Mouse (Mus musculus): Measurements from ENCODE around the gene Gcc1. TPM values are rescaled to one million over a fixed set of nuclear protein-coding genes. Genes with fewer than 3 reads are reported as not detected.

Gcc1 gene
- total RNA-seq (2014; rRNA removed), result 11.2 and 14.6 TPM in 2 replicates
- 8.6 and 8.7 TPM in 2 replicates for polyA plus RNA-seq (2015; fragmentation: Nextera tagmentation; extraction: Ambion mirVana)

GRCm38 (mm10) chr6:28428290-28428689 lies at the start of gene Gcc1:
Gcc1 (minus strand) TSS chr6:28428390.
- Histone ChIP-seq H3K27ac (ENCODE audit: low read depth, low read length) (no peak within 1 kb of the TSS), H3K27me3 (ENCODE audit: insufficient read depth, low read length) (no peaks in the 10 kb centered on the region), H3K9ac (replicated peaks; ENCODE audit: low read length, poor library complexity, severe bottlenecking) (no peak within 1 kb of the TSS), H3K36me3 (ENCODE audit: insufficient read depth, low read length) (peaks cover 13% of the 10 kb centered on the region), H3K4me1 (ENCODE audit: insufficient read depth, low read length) (peaks cover 9% of the 10 kb centered on the region; the same call in 1 of the 2 replicates), H3K9me3 (ENCODE audit: low read length) (no peaks in the 10 kb centered on the region), H3K4me2 (ENCODE audit: low read depth, low read length, poor library complexity, severe bottlenecking) (no peak within 1 kb of the TSS), H3K4me3 (ENCODE audit: low read depth, low read length) (no peak within 1 kb of the TSS)
- no peak for DNase-seq (ENCODE audit: low spot score)
- ATAC-seq (ENCODE audit: low FRiP score), result no peak
- TF ChIP-seq CTCF (IDR thresholded peaks at IDR 0.05), result no peak
- 86% methylated on average over 3 of the region's 3 CpGs for WGBS

GRCm38 (mm10) chr6:28474839-28475238 lies 46.6 kb upstream of the Gcc1 start, which contains the start of gene Snd1:
Snd1 (plus strand) TSS chr6:28475139.
- DNase-seq (ENCODE audit: low spot score) (no peak), ATAC-seq (ENCODE audit: low FRiP score) (no peak)
- Histone ChIP-seq H3K27ac (ENCODE audit: low read depth, low read length) (no peak within 1 kb of the TSS), H3K27me3 (ENCODE audit: insufficient read depth, low read length) (no peaks in the 10 kb centered on the region), H3K36me3 (ENCODE audit: insufficient read depth, low read length) (no peaks in the 10 kb centered on the region), H3K4me1 (ENCODE audit: insufficient read depth, low read length) (no peaks in the 10 kb centered on the region), H3K4me2 (ENCODE audit: low read depth, low read length, poor library complexity, severe bottlenecking) (no peak within 1 kb of the TSS), H3K4me3 (ENCODE audit: low read depth, low read length) (no peak within 1 kb of the TSS), H3K9ac (replicated peaks; ENCODE audit: low read length, poor library complexity, severe bottlenecking) (no peak within 1 kb of the TSS), H3K9me3 (ENCODE audit: low read length) (no peaks in the 10 kb centered on the region)
- TF ChIP-seq CTCF (IDR thresholded peaks at IDR 0.05), result no peak
- 87% methylated on average over 5 of the region's 5 CpGs for WGBS

- Histone ChIP-seq H3K4me1 (ENCODE audit: insufficient read depth, low read length) (no peaks in the 10 kb centered on the region), H3K9ac (replicated peaks; ENCODE audit: low read length, poor library complexity, severe bottlenecking) (no peak overlapping the region), H3K36me3 (ENCODE audit: insufficient read depth, low read length) (no peaks in the 10 kb centered on the region), H3K4me3 (ENCODE audit: low read depth, low read length) (no peak overlapping the region), H3K9me3 (ENCODE audit: low read length) (no peaks in the 10 kb centered on the region), H3K4me2 (ENCODE audit: low read depth, low read length, poor library complexity, severe bottlenecking) (no peak overlapping the region), H3K27ac (ENCODE audit: low read depth, low read length) (no peak overlapping the region), H3K27me3 (ENCODE audit: insufficient read depth, low read length) (no peaks in the 10 kb centered on the region)
- no peak for ATAC-seq (ENCODE audit: low FRiP score)
- WGBS, result 94% methylated on average over 4 of the region's 4 CpGs
- no peak for TF ChIP-seq CTCF (IDR thresholded peaks at IDR 0.05)
- DNase-seq (ENCODE audit: low spot score), result no peak
These were observed 46.0 kb upstream of the Gcc1 start for GRCm38 (mm10) chr6:28474211-28474610.

GRCm38 (mm10) chr6:28471284-28472035 lies 43.3 kb upstream of the Gcc1 start:
- Histone ChIP-seq H3K36me3 (ENCODE audit: insufficient read depth, low read length) (no peaks in the 10 kb centered on the region), H3K9ac (replicated peaks; ENCODE audit: low read length, poor library complexity, severe bottlenecking) (no peak overlapping the region), H3K27ac (ENCODE audit: low read depth, low read length) (no peak overlapping the region), H3K4me1 (ENCODE audit: insufficient read depth, low read length) (no peaks in the 10 kb centered on the region), H3K4me3 (ENCODE audit: low read depth, low read length) (no peak overlapping the region), H3K4me2 (ENCODE audit: low read depth, low read length, poor library complexity, severe bottlenecking) (no peak overlapping the region), H3K27me3 (ENCODE audit: insufficient read depth, low read length) (no peaks in the 10 kb centered on the region), H3K9me3 (ENCODE audit: low read length) (no peaks in the 10 kb centered on the region)
- WGBS, result 75% methylated on average over 9 of the region's 9 CpGs
- ATAC-seq (ENCODE audit: low FRiP score), result no peak
- no peak for DNase-seq (ENCODE audit: low spot score)
- no peak for TF ChIP-seq CTCF (IDR thresholded peaks at IDR 0.05)

GRCm38 (mm10) chr6:28470621-28471020 lies 42.4 kb upstream of the Gcc1 start:
- no peak for TF ChIP-seq CTCF (IDR thresholded peaks at IDR 0.05)
- Histone ChIP-seq H3K4me1 (ENCODE audit: insufficient read depth, low read length) (no peaks in the 10 kb centered on the region), H3K9me3 (ENCODE audit: low read length) (no peaks in the 10 kb centered on the region), H3K4me2 (ENCODE audit: low read depth, low read length, poor library complexity, severe bottlenecking) (no peak overlapping the region), H3K36me3 (ENCODE audit: insufficient read depth, low read length) (no peaks in the 10 kb centered on the region), H3K9ac (replicated peaks; ENCODE audit: low read length, poor library complexity, severe bottlenecking) (no peak overlapping the region), H3K27me3 (ENCODE audit: insufficient read depth, low read length) (no peaks in the 10 kb centered on the region), H3K4me3 (ENCODE audit: low read depth, low read length) (no peak overlapping the region), H3K27ac (ENCODE audit: low read depth, low read length) (no peak overlapping the region)
- 90% methylated on average over 5 of the region's 5 CpGs for WGBS
- DNase-seq (ENCODE audit: low spot score) (no peak), ATAC-seq (ENCODE audit: low FRiP score) (no peak)

GRCm38 (mm10) chr6:28470017-28470602 lies 41.9 kb upstream of the Gcc1 start:
- Histone ChIP-seq H3K4me2 (ENCODE audit: low read depth, low read length, poor library complexity, severe bottlenecking) (no peak overlapping the region), H3K9ac (replicated peaks; ENCODE audit: low read length, poor library complexity, severe bottlenecking) (no peak overlapping the region), H3K9me3 (ENCODE audit: low read length) (no peaks in the 10 kb centered on the region), H3K27ac (ENCODE audit: low read depth, low read length) (no peak overlapping the region), H3K4me1 (ENCODE audit: insufficient read depth, low read length) (no peaks in the 10 kb centered on the region), H3K27me3 (ENCODE audit: insufficient read depth, low read length) (no peaks in the 10 kb centered on the region), H3K36me3 (ENCODE audit: insufficient read depth, low read length) (no peaks in the 10 kb centered on the region), H3K4me3 (ENCODE audit: low read depth, low read length) (no peak overlapping the region)
- TF ChIP-seq CTCF (IDR thresholded peaks at IDR 0.05), result no peak
- DNase-seq (ENCODE audit: low spot score) (no peak), ATAC-seq (ENCODE audit: low FRiP score) (no peak)
- WGBS, result 76% methylated on average over 4 of the region's 4 CpGs

Data from midbrain, postnatal 0 days (tissue).